ENCODE assay signal across 8 mouse cellular contexts in the genomic region with DNA sequence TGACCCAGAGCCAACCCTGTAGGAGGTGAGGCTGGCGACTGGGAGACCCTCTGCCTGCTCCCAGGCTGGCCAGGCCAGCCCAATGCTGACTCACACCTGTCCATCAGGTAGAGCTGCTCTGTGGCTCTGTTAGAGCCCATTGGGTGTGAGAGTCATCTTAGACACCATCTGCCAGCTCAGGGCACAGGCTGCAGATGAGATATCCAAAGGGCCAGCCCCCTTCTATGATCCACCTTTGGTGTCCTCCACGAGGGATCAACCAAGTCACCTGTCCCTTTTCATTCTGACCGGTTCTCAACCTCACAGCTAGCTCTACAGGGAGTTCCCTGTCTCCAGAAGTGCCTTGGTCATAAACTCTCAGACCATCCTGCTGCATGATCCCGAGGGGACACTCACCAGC. TPM values are rescaled to one million over a fixed set of nuclear protein-coding genes. Genes with fewer than 3 reads are reported as not detected.
DNase-seq lines count a peak whose midpoint lies in the region; ATAC-seq and TF ChIP-seq lines count a peak whose summit lies in the region.

No protein-coding gene starts in this region.

- TF ChIP-seq CTCF in gastrocnemius, adult 2 months (IDR thresholded peaks at IDR 0.05), result no peak
- no peak for TF ChIP-seq CTCF in testis, adult 2 months (IDR thresholded peaks at IDR 0.05; ENCODE audit: control insufficient read depth, insufficient read depth, insufficient replicate concordance, low read depth, low read length)

- H3K4me1 ChIP-seq in testis, adult 2 months (ENCODE audit: control insufficient read depth, insufficient read depth, low read length), result peaks cover 18% of the 10 kb centered on the region
- peaks cover 35% of the 10 kb centered on the region for H3K4me1 ChIP-seq in limb, embryonic 13.5 days
- peaks cover 24% of the 10 kb centered on the region for H3K4me1 ChIP-seq in stomach, embryonic 16.5 days (ENCODE audit: control insufficient read depth, insufficient read depth, low read length)

- H3K9ac ChIP-seq in limb, embryonic 13.5 days, result peak overlapping the region; percentile 97
- peak overlapping the region; percentile 94 for H3K9ac ChIP-seq in stomach, embryonic 16.5 days (ENCODE audit: low read length)

- H3K4me3 ChIP-seq in gastrocnemius, adult 2 months, result peak overlapping the region; percentile 95
- peak overlapping the region; percentile 12; the same call in 1 of the 2 replicates for H3K4me3 ChIP-seq in testis, adult 2 months (ENCODE audit: control insufficient read depth, low read depth, low read length)
- H3K4me3 ChIP-seq in limb, embryonic 13.5 days, result peak overlapping the region; percentile 98
- H3K4me3 ChIP-seq in stomach, embryonic 16.5 days (replicated peaks; ENCODE audit: low read length), result peak overlapping the region; percentile 78

- WGBS in limb, embryonic 13.5 days, result 55% methylated on average over 4 of the region's 4 CpGs
- 41% methylated on average over 4 of the region's 4 CpGs for whole genome bisulfite sequencing in stomach, embryonic 16.5 days

- TF ChIP-seq POLR2A in testis, adult 2 months (IDR thresholded peaks at IDR 0.05; ENCODE audit: control insufficient read depth, low read depth, low read length), result no peak

- no peaks in the 10 kb centered on the region; the same call in 1 of the 2 replicates for H3K36me3 ChIP-seq in testis, adult 2 months (ENCODE audit: control insufficient read depth, insufficient read depth, low read length)
- peaks cover 57% of the 10 kb centered on the region for H3K36me3 ChIP-seq in limb, embryonic 13.5 days
- H3K36me3 ChIP-seq in stomach, embryonic 16.5 days (ENCODE audit: control insufficient read depth, insufficient read depth, low read length), result peaks cover 20% of the 10 kb centered on the region

- no peak for DNase-seq in gastrocnemius, adult 2 months
- no peak for DNase-seq in gastrocnemius, postnatal 36 days
- DNase-seq in testis, postnatal 14 days (ENCODE audit: low spot score), result no peak
- no peak for DNase-seq in retina, embryonic 14.5 days (ENCODE audit: low spot score)
- no peak for DNase-seq in adrenal gland, postnatal 25 days

- no peak for ATAC-seq in limb, embryonic 13.5 days (ENCODE audit: low FRiP score, low read depth)
- no peak for ATAC-seq in stomach, embryonic 16.5 days (ENCODE audit: insufficient read depth, low FRiP score)

- no peaks in the 10 kb centered on the region for H3K9me3 ChIP-seq in limb, embryonic 13.5 days
- H3K9me3 ChIP-seq in stomach, embryonic 16.5 days (replicated peaks; ENCODE audit: control insufficient read depth, low read length), result no peaks in the 10 kb centered on the region

- no peaks in the 10 kb centered on the region for H3K27me3 ChIP-seq in testis, adult 2 months (ENCODE audit: control insufficient read depth, insufficient read depth, low read length)
- no peaks in the 10 kb centered on the region for H3K27me3 ChIP-seq in limb, embryonic 13.5 days
- no peaks in the 10 kb centered on the region for H3K27me3 ChIP-seq in stomach, embryonic 16.5 days (ENCODE audit: control insufficient read depth, insufficient read depth, low read length)

- H3K4me2 ChIP-seq in limb, embryonic 13.5 days (replicated peaks), result peak overlapping the region; percentile 98
- peak overlapping the region; percentile 98 for H3K4me2 ChIP-seq in stomach, embryonic 16.5 days (ENCODE audit: low read depth, low read length)

- H3K27ac ChIP-seq in gastrocnemius, adult 2 months, result peak overlapping the region; percentile 85; the same call in 1 of the 2 replicates
- no peak overlapping the region for H3K27ac ChIP-seq in testis, adult 2 months (ENCODE audit: control insufficient read depth, insufficient read depth, low read depth, low read length)
- no peak overlapping the region for H3K27ac ChIP-seq in limb, embryonic 13.5 days
- no peak overlapping the region; the same call in 1 of the 2 replicates for H3K27ac ChIP-seq in stomach, embryonic 16.5 days (ENCODE audit: low read length)

- intact Hi-C loops in gastrocnemius, adult 2 months (cut with DNase I), result no loop called here
- intact Hi-C loops in gastrocnemius, postnatal 36 days (cut with DNase I), result no loop called here

RNA-seq across cellular contexts. Expression of gene Fasn, which starts 2.0 kb away (rescaled TPM):
- total RNA-seq in gastrocnemius, adult 2 months (2021), result 10 to 100 TPM in 1 of 2 experiments, 1 to 10 TPM in 1; 6.8 to 20.0 TPM
- total RNA-seq in gastrocnemius, postnatal 36 days (2021), result 10 to 100 TPM; 12.5 to 20.0 TPM
- 71.2 and 72.1 TPM in 2 replicates for polyA plus RNA-seq in testis, adult 2 months (2012; rRNA removed)
- 49.8 and 53.9 TPM in 2 replicates for polyA plus RNA-seq in limb, embryonic 13.5 days (2015; fragmentation: Nextera tagmentation; extraction: Ambion mirVana)
- 51.9 and 55.3 TPM in 2 replicates for polyA plus RNA-seq in stomach, embryonic 16.5 days (2015; fragmentation: Nextera tagmentation; extraction: Ambion mirVana)
- 1,301 and 1,518 TPM in 2 replicates for total RNA-seq in adrenal gland, postnatal 25 days (2021)

RNA-seq across cellular contexts. Expression of gene Dus1l, which starts 26.1 kb away (rescaled TPM):
- 10 to 100 TPM; 31.2 to 31.5 TPM for total RNA-seq in gastrocnemius, adult 2 months (2021)
- total RNA-seq in gastrocnemius, postnatal 36 days (2021), result 10 to 100 TPM; 31.3 to 32.9 TPM
- 51.1 and 51.7 TPM in 2 replicates for polyA plus RNA-seq in testis, adult 2 months (2012; rRNA removed)
- 66.6 TPM in 2 replicates for polyA plus RNA-seq in limb, embryonic 13.5 days (2015; fragmentation: Nextera tagmentation; extraction: Ambion mirVana)
- 60.6 and 69.3 TPM in 2 replicates for polyA plus RNA-seq in stomach, embryonic 16.5 days (2015; fragmentation: Nextera tagmentation; extraction: Ambion mirVana)
- 62.7 and 65.8 TPM in 2 replicates for total RNA-seq in adrenal gland, postnatal 25 days (2021)

RNA-seq across cellular contexts. Expression of gene Gps1, which starts 38.2 kb away (rescaled TPM):
- 10 to 100 TPM; 57.9 to 65.2 TPM for total RNA-seq in gastrocnemius, adult 2 months (2021)
- 10 to 100 TPM; 52.6 to 52.7 TPM for total RNA-seq in gastrocnemius, postnatal 36 days (2021)
- 233 and 245 TPM in 2 replicates for polyA plus RNA-seq in testis, adult 2 months (2012; rRNA removed)
- 240 and 241 TPM in 2 replicates for polyA plus RNA-seq in limb, embryonic 13.5 days (2015; fragmentation: Nextera tagmentation; extraction: Ambion mirVana)
- 166 and 167 TPM in 2 replicates for polyA plus RNA-seq in stomach, embryonic 16.5 days (2015; fragmentation: Nextera tagmentation; extraction: Ambion mirVana)
- total RNA-seq in adrenal gland, postnatal 25 days (2021), result 120 and 131 TPM in 2 replicates

RNA-seq across cellular contexts. Expression of gene Rfng, which starts 38.3 kb away (rescaled TPM):
- total RNA-seq in gastrocnemius, adult 2 months (2021), result 10 to 100 TPM; 11.7 to 14.1 TPM
- total RNA-seq in gastrocnemius, postnatal 36 days (2021), result 1 to 10 TPM; 9.9 to 10.0 TPM
- polyA plus RNA-seq in testis, adult 2 months (2012; rRNA removed), result 11.1 and 11.3 TPM in 2 replicates
- 43.8 and 48.4 TPM in 2 replicates for polyA plus RNA-seq in limb, embryonic 13.5 days (2015; fragmentation: Nextera tagmentation; extraction: Ambion mirVana)
- polyA plus RNA-seq in stomach, embryonic 16.5 days (2015; fragmentation: Nextera tagmentation; extraction: Ambion mirVana), result 41.1 and 43.8 TPM in 2 replicates
- total RNA-seq in adrenal gland, postnatal 25 days (2021), result 21.3 and 23.9 TPM in 2 replicates

RNA-seq across cellular contexts. Expression of gene Hmga1b, which starts 59.7 kb away (rescaled TPM):
- 10 to 100 TPM; 15.7 to 22.2 TPM for total RNA-seq in gastrocnemius, adult 2 months (2021)
- 10 to 100 TPM; 29.5 to 31.9 TPM for total RNA-seq in gastrocnemius, postnatal 36 days (2021)
- polyA plus RNA-seq in testis, adult 2 months (2012; rRNA removed), result 7.0 and 8.7 TPM in 2 replicates
- 4.5 and 4.9 TPM in 2 replicates for polyA plus RNA-seq in limb, embryonic 13.5 days (2015; fragmentation: Nextera tagmentation; extraction: Ambion mirVana)
- 3.9 and 8.1 TPM in 2 replicates for polyA plus RNA-seq in stomach, embryonic 16.5 days (2015; fragmentation: Nextera tagmentation; extraction: Ambion mirVana)
- total RNA-seq in adrenal gland, postnatal 25 days (2021), result 11.4 and 18.7 TPM in 2 replicates

Comparison
In these comparisons a context has a peak if more than half of its experiments do, and no peak if none do; other contexts are left out.
1. H3K4me3 ChIP-seq: peak in every context shown above with its lines; median percentile 98 in limb, embryonic 13.5 days; 95 in gastrocnemius, adult 2 months; 78 in stomach, embryonic 16.5 days; 12 in testis, adult 2 months.
2. RNA of gene Fasn, which starts 2.0 kb away (total RNA-seq): 1,301 to 1,518 TPM in adrenal gland, postnatal 25 days; 12.5 to 20.0 TPM in gastrocnemius, postnatal 36 days and 6.8 to 20.0 TPM in gastrocnemius, adult 2 months; every median in the first group is over 10 times any median in the second.